Mouse (Mus musculus) MEL-GATA-1-ER (cell line): ENCODE data around the gene Cyp2d10.
A peak's percentile ranks its signal among the peaks of the same experiment; 100 is the strongest.

Source experiments
- DNase-seq: peaks from one replicate; pipeline ENCODE4 v3.0.0-alpha.2; 2012; ENCODE audit warnings: low read depth; ENCODE audit errors: extremely low read depth

Cyp2d10 gene

DNA sequence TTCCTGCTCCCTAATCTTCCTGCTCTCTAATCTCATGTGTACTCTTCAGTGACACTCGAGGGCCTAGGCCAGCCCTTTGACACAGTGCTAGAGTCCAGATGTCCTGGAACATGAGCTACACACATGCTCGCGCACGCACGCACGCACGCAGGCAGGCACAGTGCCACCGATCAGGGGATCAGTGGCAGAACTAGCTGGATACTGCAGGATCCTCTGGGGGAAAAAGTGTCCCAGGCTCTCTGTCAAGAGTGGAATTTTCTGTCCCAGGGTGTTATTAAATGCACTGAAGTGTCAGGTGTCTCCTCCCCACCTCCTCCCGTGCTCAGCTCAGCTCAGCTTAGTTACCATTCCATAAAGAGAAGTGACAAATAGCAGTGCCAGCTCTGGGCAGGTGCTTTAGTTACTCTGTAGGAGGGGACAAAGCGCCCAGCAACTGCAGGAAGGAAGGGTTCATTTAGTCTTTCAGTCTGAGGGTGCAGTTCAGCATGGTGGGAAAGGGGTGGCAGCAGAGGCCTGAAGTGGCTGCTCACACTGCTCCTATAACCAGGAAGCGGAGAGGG lies 45.5 kb downstream of the Cyp2d10 start:
- no peak for DNase-seq

DNA sequence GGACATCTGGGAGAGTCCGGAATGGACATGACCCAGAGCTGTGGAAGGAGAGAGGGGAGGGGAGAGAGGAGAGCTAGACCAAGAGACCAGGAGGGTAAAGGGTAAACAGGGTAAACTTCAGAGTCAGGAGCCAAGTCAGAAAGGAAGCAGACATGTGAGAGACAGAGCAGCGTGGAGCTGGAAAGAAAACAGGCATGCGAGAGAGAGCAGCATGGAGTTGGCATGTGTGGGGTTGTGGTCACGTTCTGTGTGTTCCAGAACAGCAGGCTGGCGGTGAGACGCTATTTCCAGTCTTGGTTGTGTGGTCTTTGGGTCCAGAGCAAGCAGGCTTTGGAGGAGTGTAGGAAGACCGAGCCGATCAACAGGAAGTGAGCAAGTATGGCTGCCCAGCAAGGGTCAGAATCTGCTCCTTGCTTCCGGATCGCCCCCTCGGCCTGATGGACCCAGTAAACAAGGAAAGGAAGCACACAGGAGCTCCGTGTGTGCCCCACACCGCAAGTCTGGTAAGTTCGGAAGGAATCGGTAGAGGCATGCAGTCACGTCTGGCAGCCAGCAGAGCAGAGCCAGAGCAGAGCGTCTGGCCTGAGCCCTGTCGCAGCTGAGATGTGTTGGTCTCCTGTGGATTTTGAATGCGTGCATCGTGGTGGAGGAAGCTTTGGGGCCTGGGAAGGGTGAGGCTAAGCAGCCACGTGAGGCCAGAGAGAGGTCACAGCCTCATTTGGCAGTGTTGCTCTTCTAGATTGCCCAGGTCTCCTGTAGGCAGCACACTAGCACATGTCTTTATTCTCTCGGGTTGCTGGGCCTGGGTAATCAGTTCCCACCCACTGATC lies 48.3 kb downstream of the Cyp2d10 start:
- DNase-seq = no peak

DNA sequence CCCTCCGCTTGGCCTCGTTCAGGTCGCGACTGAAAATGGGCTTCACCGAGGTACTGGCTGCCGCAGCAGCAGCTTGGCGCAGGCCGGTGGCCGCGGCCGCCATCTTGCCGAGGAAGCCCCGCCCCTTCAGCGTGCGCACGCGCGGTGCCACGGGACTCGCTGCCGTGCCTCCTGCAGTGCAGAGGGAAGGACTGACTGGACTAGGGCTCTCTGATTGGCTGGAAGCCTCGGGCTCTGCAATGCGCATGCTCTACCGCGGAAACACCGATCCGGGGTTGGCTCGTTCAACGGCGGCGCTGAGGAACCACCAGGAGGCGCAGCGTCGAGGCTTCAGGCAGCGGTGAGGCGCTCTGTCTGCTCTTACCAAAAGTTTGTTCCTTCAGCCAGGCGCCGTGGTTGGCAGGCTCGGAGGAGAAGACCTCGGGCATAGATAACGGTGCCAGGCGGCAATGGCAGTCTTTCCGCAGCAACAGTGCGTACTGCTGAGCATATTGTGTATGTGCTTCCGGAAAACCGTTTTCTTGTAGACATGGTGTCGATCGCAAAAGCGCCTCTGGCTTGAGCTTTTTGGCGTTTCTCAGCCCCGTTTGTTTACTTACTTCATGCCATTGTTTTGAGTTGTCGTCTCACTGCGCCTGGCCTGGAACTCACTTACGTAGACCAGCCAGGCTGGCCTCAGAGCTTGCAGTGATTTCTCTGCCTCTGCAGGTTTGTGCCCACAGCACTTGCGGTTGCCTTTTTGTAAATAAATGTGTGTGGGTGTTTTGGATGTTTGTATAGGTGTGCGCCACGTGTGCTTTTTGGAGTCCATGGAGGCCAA lies 52.7 kb downstream of the Cyp2d10 start, which contains the start of gene Ndufa6:
Gene Ndufa6, minus strand, starts transcription at position 197 of the 820 bp plus-strand sequence.
- peak; percentile 92 for DNase-seq

DNA sequence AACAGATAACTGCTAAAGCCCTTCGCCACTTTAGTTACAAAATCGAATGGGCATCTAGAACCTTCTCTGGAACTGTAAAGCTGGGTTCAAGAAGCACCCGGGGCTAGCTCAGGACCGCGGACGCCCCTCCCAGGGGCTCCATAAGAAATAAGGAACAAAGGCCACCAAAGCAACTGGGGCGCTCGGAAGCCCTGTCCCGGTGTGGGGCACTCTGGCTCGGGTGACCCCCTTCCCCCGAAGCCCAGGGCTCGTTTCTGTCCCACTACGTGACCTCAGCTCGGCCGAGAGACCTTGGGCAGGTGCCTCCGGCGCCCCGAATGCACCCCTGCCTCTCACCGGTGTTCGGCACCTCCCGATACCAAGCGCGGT lies 53.3 kb downstream of the Cyp2d10 start:
- no peak for DNase-seq

DNA sequence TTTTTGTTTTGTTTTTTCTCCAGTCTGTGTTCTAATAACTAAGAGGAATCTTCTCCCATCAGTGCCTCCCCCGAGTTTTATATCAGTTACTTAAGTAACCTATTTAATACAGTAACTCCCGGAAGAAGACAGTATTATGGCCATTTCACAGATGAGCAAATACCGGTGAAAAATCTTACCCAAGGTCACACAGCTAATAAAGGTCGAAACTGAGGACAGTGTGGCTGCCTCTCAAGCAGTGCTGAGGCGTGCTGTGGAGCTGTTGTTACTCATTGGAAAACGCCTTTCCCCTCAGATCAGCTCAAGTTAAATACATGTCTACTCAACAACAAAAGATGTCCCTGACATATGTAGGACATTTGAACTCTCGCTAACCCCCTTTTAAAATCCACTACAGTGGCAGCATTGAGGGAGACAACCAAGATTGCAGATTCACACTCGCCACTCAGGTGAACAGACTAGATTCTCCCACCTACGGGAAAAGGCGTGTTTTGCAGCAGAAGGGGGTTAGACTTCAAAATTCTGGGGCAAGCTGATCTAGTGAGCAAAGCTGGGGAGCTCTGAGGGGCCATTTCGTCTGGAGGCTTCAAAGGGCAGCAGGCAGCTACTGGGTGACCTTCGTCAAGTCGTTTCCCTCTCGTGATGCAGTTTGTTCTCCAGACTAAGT lies 53.8 kb downstream of the Cyp2d10 start:
- no peak for DNase-seq
